12 mouse cellular contexts compared by ENCODE assay signal in the genomic region with DNA sequence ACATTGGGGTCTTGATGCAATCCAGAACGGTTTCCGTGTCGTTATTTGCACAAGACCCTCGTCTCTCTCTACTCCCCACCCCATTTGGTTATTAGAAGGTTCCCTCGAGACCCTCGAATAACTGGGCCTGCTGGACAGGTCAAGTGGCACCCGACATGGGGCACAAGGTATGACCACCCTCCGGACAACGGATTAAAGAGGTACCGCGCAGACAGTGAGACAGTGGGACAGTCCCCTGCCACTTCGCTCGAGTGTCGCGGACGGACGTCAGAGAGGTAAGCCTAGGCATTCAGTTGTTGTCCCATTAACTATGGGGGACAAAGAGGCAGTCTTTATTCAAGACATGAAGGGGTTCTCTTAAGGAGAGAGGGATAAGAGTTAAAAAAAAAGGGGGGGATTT. TPM values are rescaled to one million over a fixed set of nuclear protein-coding genes. Genes with fewer than 3 reads are reported as not detected.
"Had no signal": no experiment of that assay in that cellular context is flagged by ENCODE, and none has a peak within 500 bp of the region (broad histone marks: within the 10 kb centered on the region; RNA-seq: fewer than 3 reads in every experiment).

No protein-coding gene starts in this region.

- DNase-seq: lung, adult 18-20 months; lung, embryonic 14.5 days; lung, postnatal 10 days; midbrain, embryonic 14.5 days; retina, postnatal 1 day; right cerebral cortex, adult 18-20 months; right cerebral cortex, postnatal 25 days; right cerebral cortex, postnatal 4 days; thymus, adult 18-20 months; thymus, postnatal 25 days had no signal

RNA-seq across cellular contexts. Expression of gene Msx3, which starts 37.6 kb away (rescaled TPM):
- total RNA-seq: megakaryocyte, adult 5-6 weeks; megakaryocyte-erythroid progenitor cell, adult 5-6 weeks had no signal
